Mouse (Mus musculus) forebrain, embryonic 16.5 days (tissue): ENCODE measurements around the gene Crtac1. TPM values are rescaled to one million over a fixed set of nuclear protein-coding genes. Genes with fewer than 3 reads are reported as not detected.

Experiments used
- ATAC-seq: fragments of 200-750 bp; cut with Nextera tagmentation; 2 replicates; pipeline ENCODE4 v1.8.0; 2017; ENCODE audit warnings: mild to moderate bottlenecking, moderate library complexity
- H3K27ac ChIP-seq: fragments of 300-500 bp; sonication (generic); 2 replicates; pipeline ENCODE4 v1.5.1; 2014; ENCODE audit warnings: low read length, control low read depth
- H3K27me3 ChIP-seq: fragments of 300-500 bp; sonication (generic); replicated peaks from 2 replicates; pipeline ENCODE4 v1.6.1; 2014; ENCODE audit warnings: low read length; ENCODE audit not compliant: control insufficient read depth, insufficient read depth
- H3K36me3 ChIP-seq: fragments of 300-500 bp; sonication (generic); 2 replicates; pipeline ENCODE4 v1.6.1; 2014; ENCODE audit not compliant: control insufficient read depth, insufficient read depth
- H3K4me1 ChIP-seq: fragments of 300-500 bp; sonication (generic); replicated peaks from 2 replicates; pipeline ENCODE4 v1.6.1; 2014; ENCODE audit warnings: low read length; ENCODE audit not compliant: control insufficient read depth, insufficient read depth
- H3K4me2 ChIP-seq: fragments of 300-500 bp; sonication (generic); 2 replicates; pipeline ENCODE4 v1.6.1; 2014; ENCODE audit warnings: mild to moderate bottlenecking, low read length, control low read depth
- H3K4me3 ChIP-seq: fragments of 300-500 bp; sonication (generic); replicated peaks from 2 replicates; pipeline ENCODE4 v1.5.1; 2014; ENCODE audit warnings: mild to moderate bottlenecking, low read length, control low read depth
- H3K9ac ChIP-seq: fragments of 300-500 bp; sonication (generic); replicated peaks from 2 replicates; pipeline ENCODE4 v1.6.1; 2014; ENCODE audit warnings: low read depth, low read length, control low read depth
- H3K9me3 ChIP-seq: fragments of 300-500 bp; sonication (generic); 2 replicates; pipeline ENCODE4 v1.6.1; 2016; ENCODE audit warnings: low read length; ENCODE audit not compliant: control insufficient read depth
- WGBS: fragments of 180-500 bp; shearing (Covaris S2); extraction: QIAGEN DNeasy Blood & Tissue Kit; methylation state at CpG from one replicate; pipeline ENCODE4 v1.1.7; 2014; 5-methylcytosine and 5-hydroxymethylcytosine counted together
- polyA plus RNA-seq: library from polyadenylated mRNA; unstranded; fragments of >200 nt; fragmentation: Nextera tagmentation; extraction: Ambion mirVana; gene quantifications from 2 replicates; pipeline ENCODE4 v1.2.1, GENCODE M21; 2015

Crtac1 gene
- polyA plus RNA-seq, 1 experiment from 2014 or later, result 24.3 TPM

DNA sequence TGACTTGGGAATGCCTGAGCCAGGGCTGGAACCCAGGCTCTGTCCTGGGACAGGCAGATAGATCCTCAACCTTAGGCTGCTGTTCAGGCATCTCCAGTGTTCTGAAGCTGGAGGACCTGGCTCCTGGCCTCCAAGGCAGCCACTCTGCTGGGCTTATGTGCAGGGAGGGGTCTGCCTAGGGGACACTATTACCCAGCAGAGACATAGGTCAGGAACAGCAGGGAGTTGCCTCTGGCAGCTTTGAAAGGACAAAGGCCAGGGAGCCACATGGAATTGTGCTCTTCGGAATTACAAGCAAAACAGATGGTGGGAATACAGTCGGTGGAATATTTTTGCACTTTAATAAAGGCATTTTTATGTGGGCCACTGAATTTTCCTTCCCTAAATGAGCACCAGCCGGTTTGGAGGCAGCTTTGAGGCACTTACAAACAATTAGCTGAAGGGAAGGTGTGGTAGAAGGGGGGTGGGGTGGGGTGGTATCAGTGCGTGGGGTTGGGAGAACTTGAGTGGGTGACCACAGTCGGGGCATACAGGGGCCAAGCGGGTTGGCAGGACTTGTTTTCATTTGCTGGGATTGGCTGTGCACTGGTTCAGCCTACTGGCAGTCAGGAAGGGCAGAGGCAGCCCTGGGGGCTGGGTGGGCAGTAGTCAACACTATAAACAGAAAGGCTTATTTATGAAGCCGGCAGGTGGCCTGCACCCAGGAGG, 140.5 kb downstream of the Crtac1 start:
- peak; percentile 57 for ATAC-seq
- Histone ChIP-seq H3K9ac (no peak overlapping the region), H3K4me2 (no peak overlapping the region), H3K4me3 (no peak overlapping the region), H3K27ac (peak overlapping the region; percentile 70), H3K9me3 (no peaks in the 10 kb centered on the region), H3K4me1 (peaks cover 34% of the 10 kb centered on the region), H3K36me3 (no peaks in the 10 kb centered on the region), H3K27me3 (no peaks in the 10 kb centered on the region)
- 19% methylated on average over 7 of the region's 7 CpGs for WGBS

DNA sequence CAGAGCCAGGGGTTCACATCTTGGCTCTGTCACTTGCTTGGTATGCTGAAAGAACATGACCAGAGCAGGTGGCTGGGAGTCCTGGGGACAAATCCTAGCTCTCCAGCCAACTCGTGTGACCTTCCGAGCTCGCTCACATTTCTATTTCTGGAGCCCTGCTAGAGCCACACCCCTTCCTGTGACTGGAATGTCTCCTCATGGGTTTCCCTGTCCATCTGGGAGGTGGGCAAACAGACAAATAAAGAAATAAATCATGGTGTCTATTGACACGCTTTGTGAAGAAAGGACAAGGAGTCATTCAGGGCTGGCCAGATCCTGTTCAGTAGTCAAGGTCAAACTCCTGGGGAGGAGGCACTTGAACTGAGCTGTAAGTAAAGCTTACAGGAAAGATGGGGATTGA, 143.2 kb downstream of the Crtac1 start:
- no peak for ATAC-seq
- Histone ChIP-seq H3K4me1 (peaks cover 31% of the 10 kb centered on the region), H3K27ac (no peak overlapping the region), H3K36me3 (no peaks in the 10 kb centered on the region), H3K9me3 (no peaks in the 10 kb centered on the region), H3K27me3 (no peaks in the 10 kb centered on the region), H3K4me2 (no peak overlapping the region), H3K4me3 (no peak overlapping the region), H3K9ac (no peak overlapping the region)
- WGBS, result 74% methylated on average over 4 of the region's 4 CpGs

DNA sequence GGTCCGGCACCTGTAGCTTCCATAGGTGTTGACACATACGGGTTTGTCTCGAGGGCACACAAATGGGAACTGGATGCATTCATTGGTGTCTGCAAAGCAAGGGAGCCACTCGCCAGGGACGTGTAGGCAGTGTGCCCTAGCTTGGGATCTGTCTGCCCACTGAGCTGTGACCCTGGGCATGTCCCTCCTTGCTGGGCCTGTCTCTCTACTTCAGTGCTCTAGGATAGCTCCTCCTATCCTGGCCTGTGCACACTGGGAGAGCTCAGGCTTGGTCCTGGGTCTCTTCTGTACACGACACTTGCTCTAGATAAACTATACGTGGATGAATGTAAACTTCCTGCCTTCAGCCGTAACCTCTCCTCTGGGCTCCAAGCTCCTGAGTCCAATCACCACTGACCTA, 147.4 kb downstream of the Crtac1 start:
- no peaks in the 10 kb centered on the region for H3K36me3 ChIP-seq
- WGBS, result 87% methylated on average over 8 of the region's 8 CpGs
- no peaks in the 10 kb centered on the region for H3K4me1 ChIP-seq
- H3K4me3 ChIP-seq, result no peak overlapping the region
- H3K27ac ChIP-seq, result no peak overlapping the region
- H3K9me3 ChIP-seq, result no peaks in the 10 kb centered on the region
- no peak for ATAC-seq
- no peaks in the 10 kb centered on the region for H3K27me3 ChIP-seq
- no peak overlapping the region for H3K9ac ChIP-seq
- no peak overlapping the region for H3K4me2 ChIP-seq

DNA sequence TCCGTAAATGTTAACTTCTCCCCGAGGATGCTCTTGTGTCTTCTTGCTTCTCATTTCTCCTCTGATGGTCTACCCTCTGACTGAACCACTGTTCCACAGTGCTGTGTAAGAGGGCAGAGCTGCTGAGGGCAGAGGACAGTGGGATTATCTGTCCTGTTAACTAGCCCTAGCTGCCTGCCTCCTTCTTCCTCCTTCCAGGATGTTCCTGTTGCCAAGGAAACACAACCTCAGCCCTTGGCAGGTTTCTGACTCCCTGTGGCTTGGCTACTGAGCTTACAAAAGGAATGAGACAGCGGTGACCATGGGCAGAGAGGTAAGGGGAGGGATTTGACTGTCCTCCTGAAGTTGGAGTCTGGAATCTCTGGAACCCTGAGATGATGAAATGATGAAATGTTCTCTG, 152.0 kb downstream of the Crtac1 start:
- no peak overlapping the region for H3K27ac ChIP-seq
- no peak for ATAC-seq
- 57% methylated on average over 3 of the region's 3 CpGs for WGBS

DNA sequence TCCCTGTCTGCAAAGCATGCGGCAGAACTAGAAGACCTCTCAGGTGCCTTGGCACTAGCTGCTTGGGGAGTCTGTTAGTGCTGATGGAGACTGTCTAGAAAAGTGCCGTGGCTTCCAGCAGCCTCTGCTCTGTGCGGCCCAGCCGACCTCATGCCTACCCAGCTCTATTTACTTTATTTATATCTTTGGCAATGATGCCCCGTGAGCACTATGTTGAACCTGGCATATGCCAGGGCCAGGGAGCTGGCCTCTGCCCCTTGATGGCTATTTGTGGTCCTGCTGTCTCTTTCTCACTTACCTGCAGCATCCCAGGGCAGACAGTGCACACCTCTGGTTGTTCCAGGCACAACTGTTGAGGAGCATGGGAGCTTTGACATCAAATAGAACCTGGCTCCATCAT, 153.1 kb downstream of the Crtac1 start:
- Histone ChIP-seq H3K9ac (no peak overlapping the region), H3K9me3 (no peaks in the 10 kb centered on the region), H3K27ac (no peak overlapping the region), H3K4me3 (no peak overlapping the region), H3K4me2 (no peak overlapping the region), H3K27me3 (no peaks in the 10 kb centered on the region), H3K36me3 (no peaks in the 10 kb centered on the region), H3K4me1 (no peaks in the 10 kb centered on the region)
- 88% methylated on average over 5 of the region's 5 CpGs for WGBS
- no peak for ATAC-seq

More for the DNA sequence above, 152.0 kb downstream of the Crtac1 start:
- H3K27me3 ChIP-seq, result no peaks in the 10 kb centered on the region
- no peaks in the 10 kb centered on the region for H3K4me1 ChIP-seq
- no peak overlapping the region for H3K4me3 ChIP-seq
- no peaks in the 10 kb centered on the region for H3K36me3 ChIP-seq
- no peak overlapping the region for H3K9ac ChIP-seq
- no peaks in the 10 kb centered on the region for H3K9me3 ChIP-seq
- no peak overlapping the region for H3K4me2 ChIP-seq

DNA sequence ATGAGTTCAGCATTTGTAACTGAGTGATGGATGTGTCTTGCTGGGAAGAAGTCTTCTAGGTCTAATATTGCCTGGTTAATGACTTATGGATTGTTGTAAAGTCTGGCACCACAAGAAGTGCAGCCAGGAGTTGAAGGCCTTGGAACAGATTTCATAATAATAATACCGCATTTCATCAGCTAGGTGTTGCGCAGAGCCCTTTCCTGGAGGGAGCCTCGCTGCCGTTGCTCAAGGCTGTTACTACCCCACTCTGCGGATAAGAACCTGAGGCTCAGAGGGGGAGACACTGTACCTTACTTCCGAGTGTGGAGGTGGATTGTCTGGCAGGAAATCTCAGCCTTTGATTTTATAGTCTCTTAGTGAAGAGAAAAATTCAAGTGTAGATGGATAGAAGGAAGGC, 154.3 kb downstream of the Crtac1 start:
- Histone ChIP-seq H3K4me2 (no peak overlapping the region), H3K9ac (no peak overlapping the region), H3K4me1 (no peaks in the 10 kb centered on the region), H3K4me3 (no peak overlapping the region), H3K27me3 (no peaks in the 10 kb centered on the region), H3K36me3 (no peaks in the 10 kb centered on the region), H3K9me3 (no peaks in the 10 kb centered on the region), H3K27ac (no peak overlapping the region)
- ATAC-seq, result no peak
- 88% methylated on average over 6 of the region's 6 CpGs for WGBS

DNA sequence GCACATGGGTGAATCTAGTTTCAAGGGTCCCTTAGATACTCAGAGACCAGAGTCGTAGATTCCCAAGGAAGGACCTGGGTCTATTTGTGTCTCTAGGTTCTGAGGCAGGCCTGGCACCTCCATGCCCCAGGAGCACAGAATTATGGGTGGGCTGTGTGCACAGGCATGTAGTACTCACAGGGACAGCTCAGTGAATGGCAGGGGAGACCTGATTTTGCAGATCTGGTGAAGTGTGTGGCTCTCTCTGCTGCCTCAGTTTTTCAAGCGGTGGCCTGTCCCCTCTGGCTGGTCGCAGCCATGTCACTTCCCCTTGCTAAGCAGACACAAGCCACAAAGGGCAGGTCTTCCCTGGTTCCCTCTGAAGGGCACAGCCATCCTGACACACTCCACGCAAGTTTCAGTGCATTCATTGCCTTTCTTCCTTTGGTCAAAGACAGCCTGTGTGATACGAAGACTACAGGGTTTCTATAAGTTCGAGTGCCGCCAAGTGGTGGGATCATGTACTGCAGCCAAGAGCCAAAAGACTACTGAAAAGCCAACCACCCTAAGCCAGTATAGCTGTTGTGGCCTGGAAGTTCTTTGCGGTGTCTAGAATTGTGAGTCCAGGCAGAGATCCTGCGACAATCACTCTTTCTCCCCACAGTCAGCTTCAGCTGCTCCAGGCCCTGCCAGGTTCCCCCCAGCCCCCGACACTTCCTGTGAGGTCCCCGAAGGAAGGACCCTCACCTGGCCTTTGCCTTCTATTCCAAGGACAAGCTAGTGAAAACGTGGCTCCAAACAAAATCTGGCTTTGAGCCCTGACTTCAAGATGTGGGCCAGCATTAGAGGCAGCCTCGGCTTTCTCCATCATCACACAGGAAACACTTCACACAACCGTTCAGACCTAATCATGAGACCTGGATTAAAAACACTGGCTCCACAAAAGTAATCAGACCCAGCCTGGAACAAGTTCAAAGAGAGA, 159.3 kb downstream of the Crtac1 start:
- Histone ChIP-seq H3K27me3 (no peaks in the 10 kb centered on the region), H3K4me2 (no peak overlapping the region), H3K9me3 (no peaks in the 10 kb centered on the region), H3K27ac (no peak overlapping the region), H3K4me1 (peaks cover 4% of the 10 kb centered on the region; the same call in 1 of the 2 replicates), H3K36me3 (no peaks in the 10 kb centered on the region), H3K4me3 (no peak overlapping the region), H3K9ac (no peak overlapping the region)
- ATAC-seq, result peak; percentile 66
- WGBS, result 44% methylated on average over 14 of the region's 14 CpGs

DNA sequence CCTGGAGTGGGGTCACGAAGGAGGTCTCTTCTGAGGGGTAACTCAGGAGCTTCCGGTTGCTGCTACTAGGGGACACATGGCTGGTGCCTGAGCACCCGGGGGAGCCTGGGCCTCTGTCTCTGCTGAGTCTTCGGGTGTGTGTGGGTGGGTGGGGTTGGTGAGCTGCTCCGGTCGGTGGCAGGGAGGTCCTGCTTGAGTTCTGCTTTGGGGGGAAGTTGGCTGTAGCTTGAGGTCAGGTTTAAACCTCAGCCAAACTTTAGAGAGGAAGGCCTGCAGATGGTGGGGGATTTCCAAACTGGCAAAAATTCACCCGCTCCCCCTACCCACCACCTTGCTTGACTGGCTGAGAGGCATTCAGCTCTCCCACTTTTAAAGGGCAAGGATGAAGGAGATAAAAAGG, 160.4 kb downstream of the Crtac1 start:
- no peak for ATAC-seq
- H3K9me3 ChIP-seq, result no peaks in the 10 kb centered on the region
- H3K9ac ChIP-seq, result no peak overlapping the region
- H3K27ac ChIP-seq, result no peak overlapping the region
- peaks cover 4% of the 10 kb centered on the region; the same call in 1 of the 2 replicates for H3K4me1 ChIP-seq
- H3K36me3 ChIP-seq, result peaks cover 2% of the 10 kb centered on the region
- WGBS, result 87% methylated on average over 7 of the region's 7 CpGs
- no peak overlapping the region for H3K4me2 ChIP-seq
- no peak overlapping the region for H3K4me3 ChIP-seq
- H3K27me3 ChIP-seq, result no peaks in the 10 kb centered on the region

DNA sequence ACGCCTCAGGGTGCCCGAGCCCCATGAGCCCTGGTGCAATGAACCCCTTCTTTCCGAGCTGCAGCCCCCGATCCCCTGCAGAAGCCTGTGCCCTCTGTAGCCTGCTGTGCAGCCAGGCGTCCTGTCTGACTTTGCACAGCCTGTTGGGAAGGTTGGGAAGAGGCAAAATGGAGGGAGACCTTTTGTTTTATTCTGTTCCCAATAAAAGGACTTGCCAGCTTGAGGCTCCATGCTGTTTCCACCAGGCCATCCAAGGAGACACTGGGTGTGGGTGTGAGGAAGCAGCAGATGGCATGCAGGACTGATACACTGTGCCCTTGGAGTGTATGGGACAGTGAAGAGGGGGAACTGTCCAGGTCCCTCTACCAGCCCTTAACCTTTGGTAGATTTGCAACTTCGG, 161.5 kb downstream of the Crtac1 start:
- 55% methylated on average over 6 of the region's 6 CpGs for WGBS
- peaks cover 2% of the 10 kb centered on the region for H3K36me3 ChIP-seq
- H3K4me3 ChIP-seq, result no peak overlapping the region
- no peak overlapping the region for H3K9ac ChIP-seq
- no peak overlapping the region for H3K27ac ChIP-seq
- no peak for ATAC-seq
- H3K4me2 ChIP-seq, result no peak overlapping the region
- peaks cover 4% of the 10 kb centered on the region; the same call in 1 of the 2 replicates for H3K4me1 ChIP-seq
- H3K27me3 ChIP-seq, result no peaks in the 10 kb centered on the region
- no peaks in the 10 kb centered on the region for H3K9me3 ChIP-seq
